Mouse (Mus musculus) kidney, embryonic 15.5 days (tissue): ENCODE data around the gene Ccdc153. TPM values are rescaled to one million over a fixed set of nuclear protein-coding genes. Genes with fewer than 3 reads are reported as not detected.

Source experiments
- ATAC-seq: fragments of 200-750 bp; cut with Nextera tagmentation; replicated peaks from 2 replicates; pipeline ENCODE4 v1.8.0; 2017; ENCODE audit warnings: moderate TSS enrichment; ENCODE audit not compliant: low FRiP score
- H3K27ac ChIP-seq: fragments of 300-500 bp; sonication (generic); 2 replicates; pipeline ENCODE4 v1.5.1; 2015; ENCODE audit warnings: mild to moderate bottlenecking, inconsistent platforms
- H3K27me3 ChIP-seq: fragments of 300-500 bp; sonication (generic); 2 replicates; pipeline ENCODE4 v1.6.1; 2015; ENCODE audit warnings: inconsistent platforms
- H3K36me3 ChIP-seq: fragments of 300-500 bp; sonication (generic); 2 replicates; pipeline ENCODE4 v1.6.1; 2015; ENCODE audit warnings: inconsistent platforms
- H3K4me1 ChIP-seq: fragments of 300-500 bp; sonication (generic); 2 replicates; pipeline ENCODE4 v1.6.1; 2015; ENCODE audit warnings: inconsistent platforms
- H3K4me2 ChIP-seq: fragments of 300-500 bp; sonication (generic); 2 replicates; pipeline ENCODE4 v1.6.1; 2015; ENCODE audit warnings: moderate library complexity, mild to moderate bottlenecking, inconsistent platforms
- H3K4me3 ChIP-seq: fragments of 300-500 bp; sonication (generic); replicated peaks from 2 replicates; pipeline ENCODE4 v1.5.1; 2015; ENCODE audit warnings: mild to moderate bottlenecking, inconsistent platforms
- H3K9ac ChIP-seq: fragments of 300-500 bp; sonication (generic); 2 replicates; pipeline ENCODE4 v1.6.1; 2015; ENCODE audit warnings: mild to moderate bottlenecking, inconsistent platforms
- H3K9me3 ChIP-seq: fragments of 300-500 bp; sonication (generic); replicated peaks from 2 replicates; pipeline ENCODE4 v1.6.1; 2016; ENCODE audit warnings: inconsistent platforms
- WGBS: fragments of 180-500 bp; shearing (Covaris S2); methylation state at CpG from one replicate; pipeline ENCODE4 v1.1.7; 2015; ENCODE audit warnings: mixed read lengths; 5-methylcytosine and 5-hydroxymethylcytosine counted together
- polyA plus RNA-seq: library from polyadenylated mRNA; unstranded; fragments of >200 nt; fragmentation: Nextera tagmentation; extraction: Ambion mirVana; gene quantifications from 2 replicates; pipeline ENCODE4 v1.2.1, GENCODE M21; 2015

Gene Ccdc153
- polyA plus RNA-seq, 1 experiment from 2014 or later, result not detected

DNA sequence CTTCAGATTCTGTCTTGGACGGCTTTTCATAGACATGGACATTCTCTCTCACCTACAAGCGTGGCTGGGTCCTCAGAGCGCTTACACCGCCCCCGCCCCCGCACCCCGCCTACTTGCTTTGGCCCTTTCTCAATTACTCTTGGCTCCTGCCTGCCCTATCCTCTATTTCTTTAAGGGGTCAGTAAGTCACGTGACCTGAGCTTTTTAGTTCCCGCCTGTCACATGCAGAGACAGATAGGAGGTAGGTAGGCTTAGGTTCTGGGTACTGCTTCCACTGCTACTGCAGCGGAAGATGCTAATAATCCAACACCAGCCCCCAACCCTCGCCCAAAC, 48.4 kb downstream of the Ccdc153 start:
- 7% methylated on average over 11 of the region's 11 CpGs for WGBS
- Histone ChIP-seq H3K9ac (no peak overlapping the region), H3K4me2 (peak overlapping the region; percentile 95), H3K27me3 (peaks cover 34% of the 10 kb centered on the region), H3K9me3 (no peaks in the 10 kb centered on the region), H3K27ac (no peak overlapping the region), H3K4me3 (0 out of 2 replicates have a peak overlapping the region, but pooled peaks have one; percentile 64), H3K36me3 (peaks cover 40% of the 10 kb centered on the region), H3K4me1 (peaks cover 24% of the 10 kb centered on the region)
- no peak for ATAC-seq

DNA sequence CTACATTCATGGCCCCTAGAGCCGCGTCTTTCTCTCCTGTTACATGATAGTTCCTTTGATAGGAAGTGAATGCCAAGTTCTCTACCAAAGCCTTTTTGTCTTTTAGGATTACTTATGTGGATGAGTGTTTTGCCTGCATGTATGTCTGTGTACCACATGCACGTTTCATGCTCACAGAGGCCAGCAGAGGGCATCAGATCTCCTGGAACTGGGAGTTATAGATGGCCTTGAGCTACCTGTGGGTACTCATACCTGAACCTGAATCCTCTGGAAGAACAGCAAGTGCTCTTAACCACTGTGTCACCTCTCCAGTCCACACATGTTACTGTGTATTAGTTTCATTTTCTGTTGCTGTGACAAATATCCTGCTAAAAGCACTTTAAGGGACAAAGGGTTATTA, 52.0 kb downstream of the Ccdc153 start:
- Histone ChIP-seq H3K27me3 (peaks cover 19% of the 10 kb centered on the region), H3K4me3 (no peak overlapping the region), H3K36me3 (peaks cover 74% of the 10 kb centered on the region), H3K9me3 (no peaks in the 10 kb centered on the region), H3K27ac (no peak overlapping the region), H3K9ac (no peak overlapping the region), H3K4me2 (no peak overlapping the region), H3K4me1 (peaks cover 18% of the 10 kb centered on the region)
- no peak for ATAC-seq
- WGBS, result 70% methylated on average over 3 of the region's 3 CpGs

Other genes starting within 250 kb of the Ccdc153 start
- gene Thy1, start 197.3 kb upstream of the Ccdc153 start, polyA plus RNA-seq, result 9.6 and 10.2 TPM in 2 replicates
- 31.9 and 36.8 TPM in 2 replicates for gene Usp2, start 173.7 kb upstream of the Ccdc153 start, polyA plus RNA-seq
- 0.13 TPM in 1 of 2 replicates, not detected in the other for gene Mfrp, start 138.9 kb upstream of the Ccdc153 start, polyA plus RNA-seq
- 4.5 and 5.2 TPM in 2 replicates for gene C1qtnf5, start 133.4 kb upstream of the Ccdc153 start, polyA plus RNA-seq
- 0.17 and 0.21 TPM in 2 replicates for gene Gm49380, start 127.2 kb upstream of the Ccdc153 start, polyA plus RNA-seq
- 70.9 and 78.3 TPM in 2 replicates for gene Rnf26, start 127.2 kb upstream of the Ccdc153 start, polyA plus RNA-seq
- 44.2 and 47.0 TPM in 2 replicates for gene Mcam, start 106.2 kb upstream of the Ccdc153 start, polyA plus RNA-seq
- gene Cbl, start 6.6 kb upstream of the Ccdc153 start, polyA plus RNA-seq, result 18.6 and 22.9 TPM in 2 replicates
- gene Pdzd3, start 10.8 kb downstream of the Ccdc153 start, polyA plus RNA-seq, result 7.8 and 8.5 TPM in 2 replicates
- 6.5 and 7.9 TPM in 2 replicates for gene Nlrx1, start 27.9 kb downstream of the Ccdc153 start, polyA plus RNA-seq
- 2.5 and 3.4 TPM in 2 replicates for gene Abcg4, start 47.9 kb downstream of the Ccdc153 start, polyA plus RNA-seq
- 27.1 and 27.9 TPM in 2 replicates for gene Hinfp, start 65.0 kb downstream of the Ccdc153 start, polyA plus RNA-seq
- 6.6 and 8.8 TPM in 2 replicates for gene C2cd2l, start 79.6 kb downstream of the Ccdc153 start, polyA plus RNA-seq
- 41.7 and 46.7 TPM in 2 replicates for gene Dpagt1, start 85.3 kb downstream of the Ccdc153 start, polyA plus RNA-seq
- gene H2afx, start 94.0 kb downstream of the Ccdc153 start, polyA plus RNA-seq, result 390 and 426 TPM in 2 replicates
- gene Hmbs, start 103.6 kb downstream of the Ccdc153 start, polyA plus RNA-seq, result 126 and 145 TPM in 2 replicates
- gene Vps11, start 121.0 kb downstream of the Ccdc153 start, polyA plus RNA-seq, result 30.4 and 32.9 TPM in 2 replicates
- gene Hyou1, start 138.8 kb downstream of the Ccdc153 start, polyA plus RNA-seq, result 43.9 and 48.2 TPM in 2 replicates
- 47.5 and 48.4 TPM in 2 replicates for gene Slc37a4, start 156.2 kb downstream of the Ccdc153 start, polyA plus RNA-seq
- 1,882 and 2,019 TPM in 2 replicates for gene Rps25, start 166.5 kb downstream of the Ccdc153 start, polyA plus RNA-seq
- gene Trappc4, start 166.9 kb downstream of the Ccdc153 start, polyA plus RNA-seq, result 135 and 138 TPM in 2 replicates
- 29.1 and 30.9 TPM in 2 replicates for gene Ccdc84, start 177.9 kb downstream of the Ccdc153 start, polyA plus RNA-seq
- not detected in 2 replicates for gene Foxr1, start 200.5 kb downstream of the Ccdc153 start, polyA plus RNA-seq
- 0.60 and 2.5 TPM in 2 replicates for gene Upk2, start 214.3 kb downstream of the Ccdc153 start, polyA plus RNA-seq
- 11.3 and 11.7 TPM in 2 replicates for gene Bcl9l, start 242.1 kb downstream of the Ccdc153 start, polyA plus RNA-seq